Mouse (Mus musculus) central nervous system, embryonic 18 days (tissue): ENCODE data around the gene Mynn. TPM values are rescaled to one million over a fixed set of nuclear protein-coding genes. Genes with fewer than 3 reads are reported as not detected.

ENCODE experiments used
- polyA plus RNA-seq: library from polyadenylated mRNA; depleted of rRNA; stranded (reverse); fragments of >200 nt; gene quantifications from 2 replicates; pipeline ENCODE4 v1.2.3, GENCODE M21; 2012; rRNA removed

The Mynn gene
- polyA plus RNA-seq, result 17.5 and 17.8 TPM in 2 replicates

GRCm38 (mm10) chr3:30602065-30602739 lies at the start of gene Mynn:
Mynn (plus strand) TSS chr3:30602065.

GRCm38 (mm10) chr3:30599711-30600545 lies 1.9 kb upstream of the Mynn start, which contains the start of gene Actrt3:
Actrt3 (minus strand) TSS chr3:30599939.

GRCm38 (mm10) chr3:30644207-30644606 lies 42.3 kb downstream of the Mynn start, which contains the start of gene Lrriq4:
Lrriq4 (plus strand) TSS chr3:30644507.

GRCm38 (mm10) chr3:30647440-30648090 lies 45.7 kb downstream of the Mynn start, which contains the start of gene Lrrc34:
Lrrc34 (minus strand) TSS chr3:30647869.

Other genes starting within 250 kb of the Mynn start
- gene Mecom, start 54.1 kb upstream of the Mynn start, polyA plus RNA-seq, result 3.1 and 3.3 TPM in 2 replicates
- 0.34 and 0.45 TPM in 2 replicates for gene Actrt3, start 2.1 kb upstream of the Mynn start, polyA plus RNA-seq
- gene Lrriq4, start 42.4 kb downstream of the Mynn start, polyA plus RNA-seq, result 0.04 TPM in 1 of 2 replicates, not detected in the other
- gene Lrrc34, start 45.8 kb downstream of the Mynn start, polyA plus RNA-seq, result 0.34 and 0.68 TPM in 2 replicates
- gene Lrrc31, start 97.8 kb downstream of the Mynn start, polyA plus RNA-seq, result 0.12 TPM in 1 of 2 replicates, not detected in the other
- 0.27 TPM in 2 replicates for gene Samd7, start 144.2 kb downstream of the Mynn start, polyA plus RNA-seq
- 58.7 and 63.7 TPM in 2 replicates for gene Sec62, start 190.8 kb downstream of the Mynn start, polyA plus RNA-seq